Mouse (Mus musculus): Measurements from ENCODE around the gene Coa4. TPM values are rescaled to one million over a fixed set of nuclear protein-coding genes. Genes with fewer than 3 reads are reported as not detected.
A peak's percentile ranks its signal among the peaks of the same experiment; 100 is the strongest.

The Coa4 gene
- total and polyA plus RNA-seq, 3 experiments, result 8.1 to 13.8 TPM; not detected in 1

DNA sequence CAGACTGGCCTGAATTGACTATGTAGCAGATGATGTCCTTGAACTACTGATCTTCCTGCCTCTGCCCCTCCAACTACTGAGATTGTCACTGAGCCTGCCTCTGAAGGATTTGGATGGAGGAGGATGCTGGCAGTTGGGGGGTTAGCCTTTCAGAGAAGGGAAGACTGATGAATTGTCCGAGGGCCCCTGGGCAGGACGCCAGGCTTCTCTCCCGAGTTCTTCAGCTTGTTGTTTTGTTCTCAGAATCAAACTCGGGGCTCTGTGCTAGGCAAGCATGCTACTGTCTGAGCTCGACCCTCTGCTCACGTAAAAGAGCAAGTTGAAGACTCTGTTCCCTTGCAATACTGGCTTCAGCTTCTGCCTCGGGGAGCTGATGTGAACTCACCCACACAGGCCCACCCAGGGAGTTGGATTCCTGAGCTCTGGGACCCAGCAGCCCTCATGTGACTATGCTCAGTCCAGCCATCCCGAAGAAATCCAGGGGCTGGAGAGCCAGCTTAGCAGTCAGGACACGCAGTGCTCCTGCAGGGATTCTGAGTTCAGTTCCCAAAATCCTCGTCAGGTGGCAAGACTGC is 48.3 kb upstream of the Coa4 start:
- TF ChIP-seq ZKSCAN1 (IDR thresholded peaks at IDR 0.05; ENCODE audit: low read depth, low read length) (no peak), TAL1 (IDR thresholded peaks at IDR 0.05; ENCODE audit: low read length) (no peak), ZC3H11A (IDR thresholded peaks at IDR 0.05; ENCODE audit: low read depth, low read length) (no peak), TBP (IDR thresholded peaks at IDR 0.05; ENCODE audit: low read depth, low read length) (no peak), MEF2A (IDR thresholded peaks at IDR 0.05; ENCODE audit: extremely low read depth, insufficient replicate concordance, low read depth, low read length, poor library complexity, severe bottlenecking) (no peak), UBTF (IDR thresholded peaks at IDR 0.05; ENCODE audit: borderline replicate concordance, insufficient read depth, low read depth, low read length) (no peak), ZNF384 (IDR thresholded peaks at IDR 0.05; ENCODE audit: low read depth, low read length) (no peak), SMC3 (IDR thresholded peaks at IDR 0.05; ENCODE audit: low read depth, low read length) (no peak), USF2 (IDR thresholded peaks at IDR 0.05; ENCODE audit: borderline replicate concordance in 1 of 2, insufficient read depth in 1 of 2, low read depth in 1 of 2, low read length in 2 of 2) (no peak), POLR2A (IDR thresholded peaks at IDR 0.05; ENCODE audit: control insufficient read depth in 1 of 2, insufficient read depth in 1 of 2, low read depth in 1 of 2, low read length in 2 of 2, poor library complexity in 1 of 2) (no peak), MAX (IDR thresholded peaks at IDR 0.05; ENCODE audit: low read length) (no peak), RCOR1 (IDR thresholded peaks at IDR 0.05; ENCODE audit: low read depth, low read length) (no peak), ZMIZ1 (IDR thresholded peaks at IDR 0.05; ENCODE audit: low read depth, low read length) (no peak), MYC (IDR thresholded peaks at IDR 0.05; ENCODE audit: low read depth, low read length) (no peak), JUND (IDR thresholded peaks at IDR 0.05; ENCODE audit: low read depth, low read length) (no peak), CHD1 (IDR thresholded peaks at IDR 0.05; ENCODE audit: low read depth, low read length) (no peak)
- no peaks in the 10 kb centered on the region for H3K27me3 ChIP-seq (ENCODE audit: control insufficient read depth in 1 of 2, insufficient read depth in 2 of 2, low read length in 2 of 2)

DNA sequence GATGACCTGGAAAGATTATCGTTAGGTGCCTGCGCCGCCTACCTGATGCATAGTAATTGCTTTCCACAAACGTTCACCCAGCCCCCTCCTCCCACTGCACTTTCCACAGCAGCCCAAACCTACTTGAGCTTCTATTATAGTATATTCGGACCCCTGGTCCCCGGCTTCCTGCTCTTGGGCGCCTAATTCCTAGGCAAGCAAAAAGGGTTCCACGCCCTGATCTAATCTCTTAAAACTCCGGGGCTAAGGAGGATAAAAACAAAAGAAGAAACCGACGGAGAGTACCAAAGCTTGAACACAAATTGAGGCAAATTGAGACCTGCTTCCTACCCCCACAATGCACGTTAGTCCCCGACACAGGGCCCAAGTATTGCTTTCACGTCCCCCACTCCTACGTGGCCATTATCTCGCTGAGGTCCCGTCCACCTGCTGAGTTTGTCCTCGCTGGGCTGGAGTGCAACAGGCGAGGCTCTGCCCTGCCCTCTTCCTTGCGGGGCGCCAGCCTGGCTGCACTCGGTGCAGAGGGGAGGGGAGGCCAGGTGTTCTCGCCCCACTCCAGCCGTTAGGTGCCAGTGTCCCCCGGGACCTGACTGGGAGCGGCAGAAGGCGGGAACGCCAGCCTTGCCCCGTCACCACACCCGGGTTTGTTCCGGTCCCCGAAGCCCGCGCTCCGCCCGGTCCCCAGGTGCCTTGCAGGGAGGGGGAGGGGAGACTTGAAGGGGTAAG is 44.3 kb upstream of the Coa4 start:
- H3K27me3 ChIP-seq (ENCODE audit: control insufficient read depth in 1 of 2, insufficient read depth in 2 of 2, low read length in 2 of 2), result no peaks in the 10 kb centered on the region
- H3K79me2 ChIP-seq (ENCODE audit: control insufficient read depth, insufficient read depth, low read length, poor library complexity), result peaks cover 37% of the 10 kb centered on the region
- H3K4me3 ChIP-seq (ENCODE audit: control insufficient read depth in 1 of 2, insufficient read depth in 1 of 2, low read depth in 2 of 2, low read length in 2 of 2), result peak overlapping the region; percentile 54 to 69
- no peaks in the 10 kb centered on the region for H3K9me3 ChIP-seq (replicated peaks; ENCODE audit: insufficient read depth, low read length)
- H3K9ac ChIP-seq (ENCODE audit: control insufficient read depth, low read depth, low read length, poor library complexity, severe bottlenecking), result peak overlapping the region; percentile 90
- peaks cover 3 to 12% of the 10 kb centered on the region in 2 experiments; a peak in 3 of 4 replicates for H3K4me1 ChIP-seq (ENCODE audit: control insufficient read depth in 1 of 2, insufficient read depth in 2 of 2, low read length in 2 of 2)
- H3K27ac ChIP-seq (ENCODE audit: control insufficient read depth, low read depth, low read length), result peak overlapping the region; percentile 99
- peaks cover 0 to 11% of the 10 kb centered on the region in 2 experiments; a peak in 3 of 4 replicates for H3K36me3 ChIP-seq (ENCODE audit: control insufficient read depth in 1 of 2, insufficient read depth in 2 of 2, low read length in 2 of 2)
- DNase-seq (ENCODE audit: low read depth, low spot score), result peak; percentile 88
- TF ChIP-seq USF2 (IDR thresholded peaks at IDR 0.05; ENCODE audit: borderline replicate concordance in 1 of 2, insufficient read depth in 1 of 2, low read depth in 1 of 2, low read length in 2 of 2), result no peak
- TF ChIP-seq ZKSCAN1 (IDR thresholded peaks at IDR 0.05; ENCODE audit: low read depth, low read length), result no peak
- TF ChIP-seq JUND (IDR thresholded peaks at IDR 0.05; ENCODE audit: low read depth, low read length), result no peak
- TF ChIP-seq ETS1 (IDR thresholded peaks at IDR 0.05; ENCODE audit: low read depth, low read length), result peak; percentile 69; the same call in 1 of the 2 replicates
- no peak for TF ChIP-seq POLR2AphosphoS5 (IDR thresholded peaks at IDR 0.05; ENCODE audit: borderline replicate concordance, low read depth, low read length)
- TF ChIP-seq HCFC1 (IDR thresholded peaks at IDR 0.05; ENCODE audit: low read depth, low read length), result peak; percentile 54
- TF ChIP-seq MEF2A (IDR thresholded peaks at IDR 0.05; ENCODE audit: extremely low read depth, insufficient replicate concordance, low read depth, low read length, poor library complexity, severe bottlenecking), result no peak
- peak; percentile 69 for TF ChIP-seq SIN3A (IDR thresholded peaks at IDR 0.05; ENCODE audit: low read length)
- TF ChIP-seq TAL1 (IDR thresholded peaks at IDR 0.05; ENCODE audit: low read length), result peak; percentile 4; the same call in 1 of the 2 replicates
- TF ChIP-seq EP300 (IDR thresholded peaks at IDR 0.05; ENCODE audit: low read depth in 1 of 2, low read length in 2 of 2), result 0 out of 4 replicates have a peak, but pooled peaks of 1 of the 2 experiments have one; percentile 41
- no peak for TF ChIP-seq USF1 (IDR thresholded peaks at IDR 0.05; ENCODE audit: low read depth, low read length)
- peak; percentile 37; the same call in 1 of the 2 replicates for TF ChIP-seq TCF12 (IDR thresholded peaks at IDR 0.05; ENCODE audit: low read depth, low read length)
- TF ChIP-seq UBTF (IDR thresholded peaks at IDR 0.05; ENCODE audit: borderline replicate concordance, insufficient read depth, low read depth, low read length), result 0 out of 2 replicates have a peak, but pooled peaks have one; percentile 65
- no peak for TF ChIP-seq MAFK (IDR thresholded peaks at IDR 0.05; ENCODE audit: borderline replicate concordance, low read depth, low read length)
- TF ChIP-seq RCOR1 (IDR thresholded peaks at IDR 0.05; ENCODE audit: low read depth, low read length), result 0 out of 2 replicates have a peak, but pooled peaks have one; percentile 31
- peak; percentile 52 for TF ChIP-seq TBP (IDR thresholded peaks at IDR 0.05; ENCODE audit: low read depth, low read length)
- TF ChIP-seq MXI1 (IDR thresholded peaks at IDR 0.05; ENCODE audit: low read depth, low read length), result peak; percentile 98
- peak; percentile 71 for TF ChIP-seq ELF1 (IDR thresholded peaks at IDR 0.05; ENCODE audit: low read depth, low read length)

More for the DNA sequence above, 48.3 kb upstream of the Coa4 start:
- Histone ChIP-seq H3K4me3 (ENCODE audit: control insufficient read depth in 1 of 2, insufficient read depth in 1 of 2, low read depth in 2 of 2, low read length in 2 of 2) (no peak overlapping the region), H3K79me2 (ENCODE audit: control insufficient read depth, insufficient read depth, low read length, poor library complexity) (peaks cover 8% of the 10 kb centered on the region), H3K9me3 (replicated peaks; ENCODE audit: insufficient read depth, low read length) (no peaks in the 10 kb centered on the region), H3K36me3 (ENCODE audit: control insufficient read depth in 1 of 2, insufficient read depth in 2 of 2, low read length in 2 of 2) (peaks cover 0 to 3% of the 10 kb centered on the region in 2 experiments; a peak in 2 of 4 replicates), H3K27ac (ENCODE audit: control insufficient read depth, low read depth, low read length) (no peak overlapping the region), H3K4me1 (ENCODE audit: control insufficient read depth in 1 of 2, insufficient read depth in 2 of 2, low read length in 2 of 2) (no peaks in the 10 kb centered on the region), H3K9ac (ENCODE audit: control insufficient read depth, low read depth, low read length, poor library complexity, severe bottlenecking) (no peak overlapping the region)
- DNase-seq (ENCODE audit: low read depth, low spot score), result no peak
